Mouse (Mus musculus): Measurements from ENCODE around the gene Efr3b.

- TF ChIP-seq CTCF (IDR thresholded peaks at IDR 0.05; ENCODE audit: insufficient read depth, low read depth, low read length) (no peak), POLR2A (IDR thresholded peaks at IDR 0.05; ENCODE audit: insufficient read depth, low read depth, low read length) (no peak)
These were observed 39.4 kb upstream of the Efr3b start for GRCm38 (mm10) chr12:4078069-4078468.

All from olfactory bulb, adult 2 months (tissue).